Mouse (Mus musculus): Measurements from ENCODE around the gene Fam178b. TPM values are rescaled to one million over a fixed set of nuclear protein-coding genes. Genes with fewer than 3 reads are reported as not detected.

Gene Fam178b
- polyA plus RNA-seq, 1 experiment: 9.8 TPM

DNA sequence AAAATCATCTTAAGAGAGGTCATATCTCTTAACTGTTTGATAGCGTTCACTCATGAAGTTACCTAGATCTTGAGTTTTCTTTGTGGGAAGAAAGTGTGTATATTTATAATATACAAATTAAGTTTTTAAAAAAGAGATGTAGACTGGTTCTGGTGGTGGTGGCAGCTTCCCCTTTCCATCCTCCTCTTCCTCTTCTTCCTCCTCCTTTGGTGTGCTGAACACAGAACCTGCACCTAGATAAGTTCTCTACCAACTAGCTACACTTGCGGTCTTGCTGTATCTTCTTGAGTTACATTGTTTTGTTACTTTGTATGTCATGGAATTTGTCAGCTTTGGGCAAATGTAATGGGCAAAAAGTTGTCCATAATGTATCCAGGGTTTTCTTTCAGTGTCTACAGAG, 28.1 kb upstream of the Fam178b start:
- Histone ChIP-seq H3K9ac (ENCODE audit: low read depth, poor library complexity, severe bottlenecking) (no peak overlapping the region), H3K36me3 (ENCODE audit: control insufficient read depth, insufficient read depth, low read length, poor library complexity, severe bottlenecking) (peaks cover 4% of the 10 kb centered on the region; the same call in 1 of the 2 replicates), H3K27me3 (ENCODE audit: control insufficient read depth, insufficient read depth, low read length, poor library complexity, severe bottlenecking) (no peaks in the 10 kb centered on the region), H3K27ac (ENCODE audit: insufficient read depth, low read length) (no peak overlapping the region), H3K9me3 (replicated peaks; ENCODE audit: control insufficient read depth, insufficient read depth, low read length, poor library complexity, severe bottlenecking) (no peaks in the 10 kb centered on the region), H3K4me1 (ENCODE audit: control insufficient read depth, insufficient read depth, low read length) (peaks cover 10% of the 10 kb centered on the region), H3K4me3 (ENCODE audit: low read depth, low read length) (no peak overlapping the region)
- TF ChIP-seq EP300 (IDR thresholded peaks at IDR 0.05; ENCODE audit: insufficient read depth, low read depth, low read length): no peak
- TF ChIP-seq CTCF (IDR thresholded peaks at IDR 0.05; ENCODE audit: low read depth, low read length): no peak
- TF ChIP-seq POLR2A (IDR thresholded peaks at IDR 0.05; ENCODE audit: insufficient read depth, low read length): no peak

GRCm38 (mm10) chr1:36709854-36710280, 26.9 kb upstream of the Fam178b start, which contains the start of gene 4933424G06Rik:
Gene 4933424G06Rik, plus strand, starts transcription at chr1:36710149.
- Histone ChIP-seq H3K4me1 (ENCODE audit: control insufficient read depth, insufficient read depth, low read length) (peaks cover 10% of the 10 kb centered on the region), H3K36me3 (ENCODE audit: control insufficient read depth, insufficient read depth, low read length, poor library complexity, severe bottlenecking) (peaks cover 11% of the 10 kb centered on the region), H3K27me3 (ENCODE audit: control insufficient read depth, insufficient read depth, low read length, poor library complexity, severe bottlenecking) (no peaks in the 10 kb centered on the region), H3K9ac (ENCODE audit: low read depth, poor library complexity, severe bottlenecking) (peak within 1 kb of the TSS; percentile 89), H3K27ac (ENCODE audit: insufficient read depth, low read length) (no peak within 1 kb of the TSS), H3K9me3 (replicated peaks; ENCODE audit: control insufficient read depth, insufficient read depth, low read length, poor library complexity, severe bottlenecking) (no peaks in the 10 kb centered on the region), H3K4me3 (ENCODE audit: low read depth, low read length) (peak within 1 kb of the TSS; percentile 97)
- TF ChIP-seq POLR2A (IDR thresholded peaks at IDR 0.05; ENCODE audit: insufficient read depth, low read length) (no peak), CTCF (IDR thresholded peaks at IDR 0.05; ENCODE audit: low read depth, low read length) (no peak), EP300 (IDR thresholded peaks at IDR 0.05; ENCODE audit: insufficient read depth, low read depth, low read length) (no peak)

- Histone ChIP-seq H3K9ac (ENCODE audit: low read depth, poor library complexity, severe bottlenecking) (peak overlapping the region; percentile 89), H3K9me3 (replicated peaks; ENCODE audit: control insufficient read depth, insufficient read depth, low read length, poor library complexity, severe bottlenecking) (no peaks in the 10 kb centered on the region), H3K27me3 (ENCODE audit: control insufficient read depth, insufficient read depth, low read length, poor library complexity, severe bottlenecking) (no peaks in the 10 kb centered on the region), H3K27ac (ENCODE audit: insufficient read depth, low read length) (no peak overlapping the region), H3K4me1 (ENCODE audit: control insufficient read depth, insufficient read depth, low read length) (peaks cover 10% of the 10 kb centered on the region), H3K4me3 (ENCODE audit: low read depth, low read length) (peak overlapping the region; percentile 97), H3K36me3 (ENCODE audit: control insufficient read depth, insufficient read depth, low read length, poor library complexity, severe bottlenecking) (peaks cover 15% of the 10 kb centered on the region)
- TF ChIP-seq CTCF (IDR thresholded peaks at IDR 0.05; ENCODE audit: low read depth, low read length) (peak; percentile 19), EP300 (IDR thresholded peaks at IDR 0.05; ENCODE audit: insufficient read depth, low read depth, low read length) (no peak)
These were observed 26.3 kb upstream of the Fam178b start for GRCm38 (mm10) chr1:36709055-36709853.

GRCm38 (mm10) chr1:36708626-36709025, 25.6 kb upstream of the Fam178b start:
- H3K9ac ChIP-seq (ENCODE audit: low read depth, poor library complexity, severe bottlenecking): peak overlapping the region; percentile 89
- TF ChIP-seq CTCF (IDR thresholded peaks at IDR 0.05; ENCODE audit: low read depth, low read length) (no peak), POLR2A (IDR thresholded peaks at IDR 0.05; ENCODE audit: insufficient read depth, low read length) (no peak), EP300 (IDR thresholded peaks at IDR 0.05; ENCODE audit: insufficient read depth, low read depth, low read length) (no peak)
- 0 out of 2 replicates have a peak overlapping the region, but pooled peaks have one; percentile 22 for H3K27ac ChIP-seq (ENCODE audit: insufficient read depth, low read length)

GRCm38 (mm10) chr1:36707797-36708196, 24.8 kb upstream of the Fam178b start:
- TF ChIP-seq CTCF (IDR thresholded peaks at IDR 0.05; ENCODE audit: low read depth, low read length) (no peak), EP300 (IDR thresholded peaks at IDR 0.05; ENCODE audit: insufficient read depth, low read depth, low read length) (peak; percentile 68; the same call in 1 of the 2 replicates)
- Histone ChIP-seq H3K27ac (ENCODE audit: insufficient read depth, low read length) (no peak overlapping the region), H3K36me3 (ENCODE audit: control insufficient read depth, insufficient read depth, low read length, poor library complexity, severe bottlenecking) (peaks cover 15% of the 10 kb centered on the region)

More at GRCm38 (mm10) chr1:36708626-36709025, 25.6 kb upstream of the Fam178b start:
- Histone ChIP-seq H3K27me3 (ENCODE audit: control insufficient read depth, insufficient read depth, low read length, poor library complexity, severe bottlenecking) (no peaks in the 10 kb centered on the region), H3K4me1 (ENCODE audit: control insufficient read depth, insufficient read depth, low read length) (peaks cover 10% of the 10 kb centered on the region), H3K36me3 (ENCODE audit: control insufficient read depth, insufficient read depth, low read length, poor library complexity, severe bottlenecking) (peaks cover 15% of the 10 kb centered on the region), H3K9me3 (replicated peaks; ENCODE audit: control insufficient read depth, insufficient read depth, low read length, poor library complexity, severe bottlenecking) (no peaks in the 10 kb centered on the region), H3K4me3 (ENCODE audit: low read depth, low read length) (peak overlapping the region; percentile 97)

DNA sequence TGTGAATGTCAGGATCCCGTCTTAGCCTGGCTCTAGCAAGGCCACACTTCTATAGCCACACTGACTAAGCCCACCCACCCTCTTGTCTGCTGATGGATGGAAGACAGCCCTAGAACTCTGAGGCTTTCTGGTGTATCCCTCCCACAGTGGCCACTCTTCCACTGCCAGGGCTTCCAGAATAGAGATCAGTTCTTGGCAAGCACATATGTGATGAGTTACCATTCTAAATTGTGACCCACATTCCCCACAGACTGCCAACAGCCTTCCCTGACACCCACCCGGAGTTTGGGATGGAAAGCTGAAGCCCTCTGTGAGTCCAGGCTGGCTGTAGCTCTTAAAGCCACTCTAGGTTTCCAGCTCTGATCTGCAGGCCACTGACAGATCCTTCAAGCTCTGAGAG, 24.2 kb upstream of the Fam178b start:
- Histone ChIP-seq H3K4me3 (ENCODE audit: low read depth, low read length) (no peak overlapping the region), H3K27ac (ENCODE audit: insufficient read depth, low read length) (no peak overlapping the region), H3K9me3 (replicated peaks; ENCODE audit: control insufficient read depth, insufficient read depth, low read length, poor library complexity, severe bottlenecking) (no peaks in the 10 kb centered on the region), H3K4me1 (ENCODE audit: control insufficient read depth, insufficient read depth, low read length) (peaks cover 10% of the 10 kb centered on the region), H3K36me3 (ENCODE audit: control insufficient read depth, insufficient read depth, low read length, poor library complexity, severe bottlenecking) (peaks cover 15% of the 10 kb centered on the region), H3K9ac (ENCODE audit: low read depth, poor library complexity, severe bottlenecking) (no peak overlapping the region), H3K27me3 (ENCODE audit: control insufficient read depth, insufficient read depth, low read length, poor library complexity, severe bottlenecking) (no peaks in the 10 kb centered on the region)
- TF ChIP-seq POLR2A (IDR thresholded peaks at IDR 0.05; ENCODE audit: insufficient read depth, low read length) (no peak), EP300 (IDR thresholded peaks at IDR 0.05; ENCODE audit: insufficient read depth, low read depth, low read length) (no peak), CTCF (IDR thresholded peaks at IDR 0.05; ENCODE audit: low read depth, low read length) (no peak)

More at GRCm38 (mm10) chr1:36707797-36708196, 24.8 kb upstream of the Fam178b start:
- Histone ChIP-seq H3K9me3 (replicated peaks; ENCODE audit: control insufficient read depth, insufficient read depth, low read length, poor library complexity, severe bottlenecking) (no peaks in the 10 kb centered on the region), H3K4me1 (ENCODE audit: control insufficient read depth, insufficient read depth, low read length) (peaks cover 10% of the 10 kb centered on the region), H3K4me3 (ENCODE audit: low read depth, low read length) (no peak overlapping the region), H3K9ac (ENCODE audit: low read depth, poor library complexity, severe bottlenecking) (no peak overlapping the region), H3K27me3 (ENCODE audit: control insufficient read depth, insufficient read depth, low read length, poor library complexity, severe bottlenecking) (no peaks in the 10 kb centered on the region)
